Mouse (Mus musculus): ENCODE data around the gene Gm12216.

DNA sequence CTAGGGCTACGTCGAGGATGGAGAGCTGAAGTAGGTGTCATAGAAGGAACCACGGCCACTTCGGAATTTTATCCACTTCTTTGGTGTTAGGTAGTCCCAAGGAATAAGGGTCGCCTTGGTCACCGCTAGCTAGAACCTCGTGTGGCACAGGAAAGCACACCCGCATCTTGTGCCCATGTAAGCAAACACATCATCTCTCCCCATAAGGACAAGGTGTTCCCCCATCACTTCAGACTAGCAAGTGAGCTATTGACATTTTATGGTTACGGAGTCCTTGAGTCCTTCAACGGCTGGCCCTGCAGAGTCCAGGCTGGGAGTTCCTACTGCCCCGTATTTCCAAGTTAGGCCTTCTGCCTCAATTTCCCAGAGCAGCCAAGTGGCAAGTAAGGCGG lies 89.9 kb downstream of the Gm12216 start:
- TF ChIP-seq CTCF (IDR thresholded peaks at IDR 0.05) (no peak), POLR2A (IDR thresholded peaks at IDR 0.05; ENCODE audit: insufficient read depth, low read depth, low read length) (no peak), EP300 (IDR thresholded peaks at IDR 0.05; ENCODE audit: insufficient read depth, low read depth, low read length) (no peak)
